Mouse (Mus musculus): ENCODE results near the gene Sesn3.
"Not testable (repeated sequence)": the region's sequence is repeated elsewhere in the genome, so short reads cannot be mapped to it uniquely, and the experiment has no call there.

Gene Sesn3

DNA sequence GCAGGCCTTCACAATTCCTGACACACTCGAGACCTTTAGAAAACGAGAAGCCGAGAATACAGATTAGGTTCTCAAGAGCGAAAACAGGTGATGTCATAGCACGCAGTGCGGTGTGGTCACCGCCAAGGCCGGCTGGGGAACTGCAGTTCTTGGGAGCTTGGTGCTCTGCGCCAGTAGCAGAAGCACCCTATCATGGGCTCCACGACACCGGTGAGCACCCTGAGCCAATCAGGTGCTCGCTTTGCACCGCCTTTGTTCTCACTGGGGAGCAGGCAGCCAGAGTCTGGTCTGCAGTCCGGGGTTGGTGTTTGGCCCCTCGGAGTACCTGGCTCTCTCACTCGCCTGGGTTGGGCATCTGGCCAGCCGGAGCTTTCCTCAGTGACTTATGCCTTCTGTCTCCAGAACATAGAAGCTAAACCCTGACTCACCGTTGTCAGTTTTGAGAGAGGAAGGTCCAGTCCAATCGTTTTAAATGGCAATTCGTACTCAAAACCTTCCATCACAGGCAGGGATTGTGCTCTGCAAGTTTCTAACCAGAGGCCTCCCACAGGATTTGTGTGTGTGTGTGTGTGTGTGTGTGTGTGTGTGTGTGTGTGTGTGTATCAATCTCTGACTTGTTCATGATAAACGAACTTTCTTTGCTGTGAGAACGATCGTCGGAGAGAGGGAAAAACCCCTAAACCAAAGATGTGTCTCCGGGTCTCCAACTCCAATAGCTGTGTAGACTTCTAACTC lies at the start of gene Sesn3:
Sesn3 (plus strand) TSS at position 82 of the 735 bp plus-strand sequence.
- in situ Hi-C loops (cut with MboI) = no loop called here

DNA sequence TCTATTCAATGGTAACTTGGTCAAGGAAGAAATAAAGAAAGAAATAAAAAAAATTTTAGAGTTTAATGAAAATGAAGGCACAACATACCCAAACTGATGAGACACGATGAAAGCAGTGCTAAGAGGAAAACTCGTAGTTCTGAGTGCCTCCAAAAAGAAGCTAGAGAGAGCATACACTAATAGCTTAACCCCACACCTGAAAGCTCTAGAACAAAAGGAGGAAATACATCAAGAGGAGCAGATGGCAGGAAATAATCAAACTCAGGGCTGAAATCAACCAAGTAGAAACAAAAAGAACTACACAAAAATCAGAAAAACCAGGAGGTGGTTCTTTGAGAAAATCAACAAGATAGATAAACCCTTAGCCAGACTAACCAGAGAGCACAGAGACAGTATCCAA lies 47.8 kb upstream of the Sesn3 start:
- in situ Hi-C loops (cut with MboI) = not testable (repeated sequence)

DNA sequence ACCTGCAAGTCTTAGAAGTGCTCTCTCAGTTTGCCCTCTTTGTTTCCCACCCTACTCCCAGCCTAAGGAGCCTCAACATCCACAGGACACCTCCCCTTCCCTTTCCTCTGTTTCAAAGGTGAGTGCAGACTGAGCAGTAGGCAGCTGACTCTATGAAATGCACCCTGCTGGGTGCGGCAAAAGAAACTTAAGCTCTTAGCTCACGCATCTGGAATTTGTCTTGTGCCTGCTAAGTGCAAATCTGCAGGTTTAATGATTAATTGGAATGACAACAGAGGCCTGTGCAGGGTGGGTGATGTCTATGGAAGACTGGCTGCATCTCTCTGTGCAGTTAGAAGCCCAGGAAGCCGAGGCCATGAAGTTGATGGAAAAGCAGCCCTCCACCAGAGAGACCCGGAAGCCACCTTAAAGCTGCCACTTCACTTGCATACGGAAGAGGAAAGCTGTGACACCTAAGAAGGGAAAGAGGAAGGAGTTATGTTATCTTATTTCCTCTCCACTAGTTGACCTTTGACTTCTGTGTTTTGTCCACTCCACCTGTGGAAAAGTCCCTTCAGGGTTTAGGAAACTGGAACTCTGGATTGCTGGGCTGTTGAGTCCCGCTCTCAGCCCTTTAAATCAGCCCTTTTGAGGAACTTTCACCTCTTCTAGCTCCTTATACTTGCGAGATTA lies 41.0 kb upstream of the Sesn3 start:
- in situ Hi-C loops (cut with MboI) = no loop called here

GRCm38 (mm10) chr9:14235286-14235685 lies 39.6 kb upstream of the Sesn3 start:
- in situ Hi-C loops (cut with MboI) = no loop called here

- in situ Hi-C loops (cut with MboI) = not testable (repeated sequence)
These were observed 33.9 kb upstream of the Sesn3 start for GRCm38 (mm10) chr9:14241003-14241402.

GRCm38 (mm10) chr9:14242308-14242707 lies 32.6 kb upstream of the Sesn3 start:
- in situ Hi-C loops (cut with MboI) = no loop called here

DNA sequence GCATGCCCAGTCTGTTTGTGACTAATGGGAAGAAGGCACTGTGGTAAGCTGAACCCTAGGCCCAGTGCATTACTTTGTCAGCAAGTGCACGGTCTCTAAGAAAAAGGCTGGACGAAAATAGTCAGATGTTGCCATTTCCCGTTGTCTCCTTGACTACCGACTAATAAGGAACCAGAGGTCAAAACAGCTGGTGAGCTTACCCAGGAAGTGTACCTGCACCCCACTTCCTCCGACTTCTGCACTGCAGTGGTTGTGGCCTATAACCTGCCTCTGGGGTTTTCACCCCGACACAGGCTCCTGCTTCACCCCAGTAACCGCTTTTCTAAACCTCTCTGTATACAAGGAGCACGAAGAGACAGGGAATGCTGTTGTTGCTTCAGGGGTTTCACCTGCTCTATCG lies 30.3 kb upstream of the Sesn3 start:
- in situ Hi-C loops (cut with MboI) = no loop called here

DNA sequence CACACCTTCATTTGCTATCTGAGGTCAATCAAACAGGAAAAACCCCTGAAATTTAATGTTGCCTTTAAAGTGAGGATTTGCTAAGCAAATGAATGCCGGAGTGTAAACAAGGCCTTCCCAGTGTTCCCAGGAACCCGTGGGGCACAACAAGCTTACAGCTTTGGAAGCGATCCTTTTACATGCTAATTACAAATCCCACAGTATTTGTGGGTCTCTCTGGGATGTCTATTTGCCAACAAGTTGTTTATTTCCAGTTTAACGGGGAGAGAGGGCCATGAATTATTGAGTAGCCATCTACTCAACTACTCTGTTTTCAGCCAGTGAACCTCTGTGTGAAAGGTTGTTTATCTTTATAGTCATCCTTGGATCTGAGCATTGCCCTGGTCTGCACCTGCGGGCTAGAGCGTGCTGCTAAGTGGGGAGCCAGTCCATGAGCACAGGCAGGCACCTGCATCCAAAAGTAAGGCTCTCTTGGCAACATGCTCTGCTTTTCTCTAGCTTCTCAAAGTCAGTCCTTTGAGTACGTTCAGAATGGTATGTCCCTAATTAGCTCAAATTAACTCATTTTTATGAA lies 29.8 kb upstream of the Sesn3 start:
- in situ Hi-C loops (cut with MboI) = no loop called here

GRCm38 (mm10) chr9:14246016-14246799 lies 28.7 kb upstream of the Sesn3 start:
- in situ Hi-C loops (cut with MboI) = no loop called here

DNA sequence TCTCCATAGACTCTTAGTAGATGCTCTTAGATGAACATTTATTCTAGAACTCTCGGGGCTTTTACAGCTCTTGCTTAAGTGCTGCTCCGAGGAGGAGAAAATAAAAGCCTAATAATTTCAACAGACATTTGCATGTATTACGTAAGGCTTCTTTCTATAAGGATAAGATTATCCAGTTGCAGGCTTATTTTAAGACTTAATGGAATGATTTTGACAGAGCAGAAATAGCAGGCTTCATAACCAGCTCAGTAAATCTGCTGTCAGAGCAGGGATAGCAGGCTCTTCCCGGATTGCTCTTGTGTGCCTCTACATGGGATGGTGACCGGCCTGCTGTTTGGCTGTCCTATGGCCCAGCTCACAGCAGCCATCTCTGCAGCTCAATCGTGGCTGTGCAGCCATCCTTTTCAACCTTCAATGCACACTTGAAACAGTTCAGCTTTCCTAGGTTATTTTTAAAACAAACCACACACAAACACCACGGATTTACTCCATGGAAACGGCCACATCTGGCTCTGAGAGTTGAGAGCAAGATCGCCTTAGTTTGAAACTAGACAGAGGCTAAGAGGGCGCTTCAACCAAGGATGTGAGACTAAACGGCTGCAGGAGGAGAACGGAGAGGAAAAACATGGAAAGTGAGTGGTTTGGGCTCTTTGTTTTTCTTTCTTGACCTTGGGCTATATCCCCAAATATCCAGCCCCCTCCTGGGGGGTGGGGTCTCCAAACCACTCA lies 27.2 kb upstream of the Sesn3 start:
- in situ Hi-C loops (cut with MboI) = no loop called here

DNA sequence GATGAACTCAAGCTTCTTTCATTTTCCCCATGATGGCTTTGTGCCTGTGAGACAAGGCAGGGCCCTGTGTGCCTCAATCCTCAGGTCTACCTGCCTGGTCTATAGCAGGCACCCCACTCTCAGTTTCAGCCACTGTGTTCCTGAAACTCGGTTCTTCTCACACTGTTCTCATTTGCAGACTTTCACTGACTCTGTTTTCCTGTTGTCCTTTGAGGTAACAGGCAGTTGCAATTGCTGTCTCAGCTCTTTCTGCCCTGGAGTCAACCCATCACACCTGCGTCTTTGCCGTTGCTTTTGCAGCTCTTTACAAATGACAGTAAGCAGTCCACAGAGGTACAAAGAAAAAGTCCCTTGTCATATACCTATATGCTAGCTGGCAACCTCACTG lies 26.7 kb upstream of the Sesn3 start:
- in situ Hi-C loops (cut with MboI) = no loop called here

GRCm38 (mm10) chr9:14261150-14261549 lies 13.7 kb upstream of the Sesn3 start:
- in situ Hi-C loops (cut with MboI) = no loop called here

DNA sequence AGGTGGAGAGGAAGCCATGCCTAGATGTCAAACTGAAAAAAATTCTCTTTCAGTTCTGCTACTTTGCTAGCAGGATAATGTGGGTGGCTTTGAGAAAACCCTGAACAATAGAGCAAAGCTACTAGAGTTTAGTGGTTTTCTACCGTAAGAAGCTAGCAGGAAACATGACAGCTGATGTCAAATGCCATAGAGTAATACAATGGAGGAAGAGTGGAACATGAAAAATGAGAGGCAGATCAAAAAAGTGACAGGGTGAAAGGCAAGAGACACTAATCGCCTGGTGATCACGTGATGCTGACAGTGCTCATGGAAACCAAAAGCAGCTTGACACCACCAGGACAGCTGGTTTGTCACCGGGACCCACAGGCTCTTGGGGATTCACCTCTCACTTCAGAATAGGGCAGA lies 12.3 kb upstream of the Sesn3 start:
- in situ Hi-C loops (cut with MboI) = no loop called here

- in situ Hi-C loops (cut with MboI) = no loop called here
These were observed 8.4 kb upstream of the Sesn3 start for GRCm38 (mm10) chr9:14266470-14266869.

GRCm38 (mm10) chr9:14268578-14268977 lies 6.3 kb upstream of the Sesn3 start:
- in situ Hi-C loops (cut with MboI) = no loop called here

DNA sequence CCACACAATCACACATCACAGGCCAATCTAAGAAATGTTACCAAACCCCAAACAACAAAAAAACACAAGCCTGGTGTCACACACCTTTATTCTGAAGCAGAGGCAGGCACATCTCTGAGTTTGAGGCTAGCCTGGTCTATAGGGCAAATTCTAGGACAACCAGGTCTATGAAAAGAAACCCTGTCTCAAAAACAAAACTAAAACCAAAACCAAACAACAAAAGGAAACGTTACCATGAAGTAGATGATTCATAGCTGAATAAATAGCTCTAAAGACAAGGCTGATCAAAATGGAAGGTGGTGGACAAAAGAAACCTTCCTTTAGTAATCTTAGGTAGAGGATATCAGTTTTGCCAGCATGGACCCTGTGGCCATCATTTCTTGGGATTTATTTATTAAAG lies 1.9 kb upstream of the Sesn3 start:
- in situ Hi-C loops (cut with MboI) = no loop called here

DNA sequence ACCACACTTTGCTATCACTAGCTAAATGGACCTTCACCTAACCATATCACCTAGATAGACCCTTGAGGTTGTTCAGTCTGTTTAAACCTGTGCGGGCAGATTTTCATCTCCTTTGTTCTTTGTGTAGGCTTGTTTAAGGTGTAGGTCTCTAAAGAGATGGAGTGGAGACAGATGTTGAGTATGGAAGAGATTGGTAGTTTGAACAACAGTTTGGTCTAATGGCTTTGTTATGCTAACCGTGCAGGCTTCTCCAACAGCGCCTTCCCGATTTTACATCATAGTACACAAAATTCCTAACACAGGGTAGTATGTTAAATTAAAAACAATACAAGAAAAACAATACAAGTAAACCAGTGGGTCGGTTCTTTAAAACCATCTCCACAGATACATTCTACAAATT lies 281 bp upstream of the Sesn3 start:
- in situ Hi-C loops (cut with MboI) = no loop called here

GRCm38 (mm10) chr9:14275792-14276480 lies 1.1 kb downstream of the Sesn3 start:
- in situ Hi-C loops (cut with MboI) = no loop called here

- in situ Hi-C loops (cut with MboI) = no loop called here
These were observed 1.8 kb downstream of the Sesn3 start for GRCm38 (mm10) chr9:14276481-14277287.

DNA sequence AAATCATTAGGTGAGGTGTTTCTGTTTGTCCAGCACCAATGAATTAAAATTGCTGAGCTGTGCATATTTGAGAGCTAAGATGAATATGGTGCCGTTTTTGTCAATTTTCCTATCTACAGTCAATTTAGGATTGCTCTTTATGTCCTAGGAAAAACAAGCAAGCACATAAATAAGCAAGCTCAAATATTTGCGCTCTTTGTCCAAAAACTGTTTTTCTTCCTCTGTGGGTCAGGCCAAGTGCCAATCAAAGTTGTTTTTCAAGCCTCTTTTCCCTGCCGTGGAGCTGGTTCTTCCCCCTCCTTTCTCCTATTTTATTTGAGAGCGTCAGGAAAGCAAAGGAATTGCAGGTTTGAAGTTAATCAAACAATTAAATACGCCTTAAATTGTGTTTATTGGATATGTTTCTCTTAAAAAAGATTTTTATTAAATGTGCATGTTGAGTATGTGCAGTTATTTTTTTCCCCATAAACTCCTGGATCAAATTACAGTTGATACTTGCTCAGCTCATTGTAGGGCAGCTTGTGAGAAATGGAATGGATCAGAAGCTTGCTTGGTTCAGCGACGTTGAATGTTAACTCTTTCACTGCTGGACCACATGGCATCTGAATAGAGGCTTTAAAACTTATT lies 2.6 kb downstream of the Sesn3 start:
- in situ Hi-C loops (cut with MboI) = no loop called here
